Mouse (Mus musculus) liver, embryonic 13.5 days (tissue): ENCODE measurements around the gene Poc1a. TPM values are rescaled to one million over a fixed set of nuclear protein-coding genes. Genes with fewer than 3 reads are reported as not detected.

Experiments used
- ATAC-seq: fragments of 200-750 bp; cut with Nextera tagmentation; 2 replicates; pipeline ENCODE4 v1.8.0; 2017; ENCODE audit warnings: low read depth, mild to moderate bottlenecking, moderate number of reproducible peaks, moderate library complexity
- DNase-seq: peaks from one replicate; pipeline ENCODE4 v3.0.0; 2022
- H3K27ac ChIP-seq: fragments of 300-500 bp; sonication (generic); 2 replicates; pipeline ENCODE4 v1.5.1; 2015; ENCODE audit warnings: moderate library complexity, mild to moderate bottlenecking, inconsistent platforms
- H3K27me3 ChIP-seq: fragments of 300-500 bp; sonication (generic); 2 replicates; pipeline ENCODE4 v1.6.1; 2015; ENCODE audit warnings: mild to moderate bottlenecking, inconsistent platforms
- H3K36me3 ChIP-seq: fragments of 300-500 bp; sonication (generic); 2 replicates; pipeline ENCODE4 v1.6.1; 2015; ENCODE audit warnings: mild to moderate bottlenecking, inconsistent platforms
- H3K4me1 ChIP-seq: fragments of 300-500 bp; sonication (generic); replicated peaks from 2 replicates; pipeline ENCODE4 v1.6.1; 2015; ENCODE audit warnings: inconsistent platforms
- H3K4me2 ChIP-seq: fragments of 300-500 bp; sonication (generic); 2 replicates; pipeline ENCODE4 v1.6.1; 2015; ENCODE audit warnings: inconsistent platforms, mild to moderate bottlenecking, moderate library complexity
- H3K4me3 ChIP-seq: fragments of 300-500 bp; sonication (generic); replicated peaks from 2 replicates; pipeline ENCODE4 v1.5.1; 2015; ENCODE audit warnings: mild to moderate bottlenecking, inconsistent platforms
- H3K9ac ChIP-seq: fragments of 300-500 bp; sonication (generic); 2 replicates; pipeline ENCODE4 v1.6.1; 2015; ENCODE audit warnings: mild to moderate bottlenecking, inconsistent platforms
- H3K9me3 ChIP-seq: fragments of 300-500 bp; sonication (generic); replicated peaks from 2 replicates; pipeline ENCODE4 v1.6.1; 2016; ENCODE audit warnings: inconsistent platforms
- WGBS: fragments of 180-500 bp; shearing (Covaris S2); methylation state at CpG from one replicate; pipeline ENCODE4 v1.1.7; 2015; ENCODE audit not compliant: insufficient replicate concordance; 5-methylcytosine and 5-hydroxymethylcytosine counted together
- polyA plus RNA-seq: library from polyadenylated mRNA; unstranded; fragments of >200 nt; fragmentation: Nextera tagmentation; extraction: Ambion mirVana; gene quantifications from 2 replicates; pipeline ENCODE4 v1.2.1, GENCODE M21; 2015

Poc1a gene
- polyA plus RNA-seq, 1 experiment from 2014 or later = 27.4 TPM

DNA sequence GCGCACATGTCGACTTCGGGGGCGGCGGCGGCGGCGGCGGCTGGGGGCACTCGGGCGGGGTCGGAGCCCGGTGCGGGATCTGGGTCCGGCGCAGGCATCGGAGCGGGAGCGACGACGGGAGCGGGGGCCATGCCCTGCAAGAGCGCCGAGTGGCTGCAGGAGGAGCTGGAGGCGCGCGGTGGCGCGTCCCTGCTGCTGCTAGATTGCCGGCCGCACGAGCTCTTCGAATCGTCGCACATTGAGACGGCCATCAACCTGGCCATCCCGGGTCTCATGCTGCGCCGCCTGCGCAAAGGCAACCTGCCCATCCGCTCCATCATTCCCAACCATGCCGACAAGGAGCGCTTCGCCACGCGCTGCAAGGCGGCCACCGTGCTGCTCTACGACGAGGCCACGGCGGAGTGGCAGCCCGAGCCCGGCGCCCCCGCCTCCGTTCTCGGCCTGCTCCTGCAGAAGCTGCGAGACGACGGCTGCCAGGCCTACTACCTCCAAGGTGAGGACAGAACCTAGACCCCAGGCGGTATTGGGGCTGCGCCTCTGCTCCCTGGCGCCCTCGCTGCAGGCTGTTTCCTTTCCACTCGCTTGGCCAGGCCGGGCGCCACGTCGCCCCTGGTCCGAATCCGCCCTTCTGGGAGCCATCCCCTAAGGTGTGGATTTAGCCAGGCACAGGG lies 88.1 kb downstream of the Poc1a start:
- H3K27ac ChIP-seq = peak overlapping the region; percentile 88
- ATAC-seq = 0 out of 2 replicates have a peak, but pooled peaks have one; percentile 6
- peak overlapping the region; percentile 95 for H3K4me2 ChIP-seq

DNA sequence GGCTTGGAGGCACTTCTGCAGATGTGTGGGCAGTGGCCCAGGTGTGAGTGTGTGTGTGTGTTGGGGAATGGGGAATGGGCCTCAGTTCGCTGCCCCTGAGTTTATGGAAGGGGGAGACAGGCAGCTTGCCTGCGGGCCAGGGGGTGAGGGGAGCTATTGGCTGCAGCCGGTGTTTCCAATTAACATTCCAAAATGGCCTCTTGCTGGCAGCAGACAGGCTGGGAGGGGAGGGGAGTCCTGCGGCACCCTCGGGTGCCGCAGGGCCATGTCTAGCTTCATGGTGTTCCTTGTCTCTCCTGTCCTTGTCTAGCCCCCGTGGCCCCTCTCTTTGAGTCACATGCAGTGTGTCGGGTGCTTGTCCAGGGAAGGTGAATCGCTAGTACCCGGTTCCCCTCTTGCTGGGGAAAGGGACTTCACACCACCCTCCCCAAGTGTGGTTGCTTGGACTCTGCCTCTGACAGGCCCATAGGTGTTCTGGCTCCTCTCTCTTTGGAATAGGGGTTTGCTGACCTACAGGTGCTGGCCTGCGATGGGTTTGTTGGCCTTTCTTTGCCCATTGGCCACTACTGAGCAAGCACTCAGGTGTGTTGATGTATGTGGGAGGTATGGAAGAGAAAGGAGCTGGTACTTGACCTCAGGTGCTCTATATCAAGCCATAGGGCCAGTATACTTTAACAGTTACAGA lies 89.1 kb downstream of the Poc1a start:
- WGBS = 14% methylated on average over 11 of the region's 11 CpGs
- Histone ChIP-seq H3K27ac (no peak overlapping the region), H3K9me3 (no peaks in the 10 kb centered on the region), H3K27me3 (peaks cover 28% of the 10 kb centered on the region), H3K4me1 (peaks cover 68% of the 10 kb centered on the region), H3K36me3 (peaks cover 39% of the 10 kb centered on the region), H3K4me3 (peak overlapping the region; percentile 82), H3K9ac (peak overlapping the region; percentile 89), H3K4me2 (peak overlapping the region; percentile 95)
- no peak for DNase-seq
- ATAC-seq = no peak

More for the DNA sequence above, 88.1 kb downstream of the Poc1a start:
- Histone ChIP-seq H3K9ac (peak overlapping the region; percentile 89), H3K9me3 (no peaks in the 10 kb centered on the region), H3K4me1 (peaks cover 70% of the 10 kb centered on the region), H3K27me3 (peaks cover 29% of the 10 kb centered on the region), H3K4me3 (peak overlapping the region; percentile 82), H3K36me3 (peaks cover 33% of the 10 kb centered on the region)
- DNase-seq = peak; percentile 28
- WGBS = under 1% methylated on average over 72 of the region's 72 CpGs

DNA sequence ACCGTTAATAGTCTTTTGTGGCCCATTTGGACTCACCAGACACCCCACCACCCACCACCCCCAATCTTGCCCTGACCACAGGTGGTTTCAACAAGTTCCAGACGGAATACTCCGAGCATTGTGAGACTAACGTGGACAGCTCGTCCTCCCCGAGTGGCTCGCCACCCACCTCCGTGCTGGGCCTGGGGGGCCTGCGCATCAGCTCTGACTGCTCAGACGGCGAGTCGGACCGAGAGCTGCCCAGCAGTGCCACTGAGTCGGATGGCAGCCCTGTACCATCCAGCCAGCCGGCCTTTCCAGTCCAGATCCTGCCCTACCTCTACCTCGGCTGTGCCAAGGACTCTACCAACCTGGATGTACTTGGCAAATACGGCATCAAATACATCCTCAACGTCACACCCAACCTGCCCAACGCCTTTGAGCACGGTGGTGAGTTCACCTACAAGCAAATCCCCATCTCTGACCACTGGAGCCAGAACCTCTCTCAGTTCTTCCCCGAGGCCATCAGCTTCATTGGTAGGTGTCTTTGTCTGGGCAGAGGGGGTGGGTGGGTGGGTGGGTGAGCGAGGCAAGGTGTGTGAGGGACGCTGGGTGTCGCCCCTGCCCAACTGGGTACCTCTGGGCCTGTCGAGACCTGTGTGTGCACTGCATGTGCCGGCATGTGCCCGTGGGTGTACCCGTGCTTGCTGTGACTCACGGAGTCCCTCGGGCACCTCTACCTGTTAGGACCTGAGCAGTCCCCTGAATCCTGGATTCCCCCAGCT lies 89.9 kb downstream of the Poc1a start:
- H3K9me3 ChIP-seq = no peaks in the 10 kb centered on the region
- H3K27ac ChIP-seq = peak overlapping the region; percentile 63; the same call in 1 of the 2 replicates
- H3K9ac ChIP-seq = no peak overlapping the region
- ATAC-seq (no peak), DNase-seq (no peak)
- peaks cover 39% of the 10 kb centered on the region for H3K36me3 ChIP-seq
- peak overlapping the region; percentile 82 for H3K4me3 ChIP-seq
- H3K27me3 ChIP-seq = peaks cover 25% of the 10 kb centered on the region
- peaks cover 66% of the 10 kb centered on the region for H3K4me1 ChIP-seq
- H3K4me2 ChIP-seq = peak overlapping the region; percentile 95
- 86% methylated on average over 30 of the region's 30 CpGs for WGBS

DNA sequence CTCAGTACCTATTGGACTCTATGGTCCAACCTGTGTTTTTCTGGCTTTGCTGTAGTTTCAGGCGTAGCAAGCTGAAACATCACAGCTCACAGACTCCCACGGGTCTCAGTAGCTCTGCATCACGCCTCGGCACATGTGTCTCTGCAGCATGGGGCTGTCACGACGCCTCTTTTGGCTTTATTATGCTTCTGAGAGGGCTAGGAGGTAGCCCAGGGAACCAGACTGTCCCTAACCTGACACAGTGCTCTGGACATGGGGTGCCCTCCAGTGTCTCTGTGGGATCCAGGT lies 90.5 kb downstream of the Poc1a start:
- no peak for DNase-seq
- Histone ChIP-seq H3K4me2 (peak overlapping the region; percentile 95), H3K4me3 (no peak overlapping the region), H3K4me1 (peaks cover 61% of the 10 kb centered on the region), H3K9me3 (no peaks in the 10 kb centered on the region), H3K36me3 (peaks cover 39% of the 10 kb centered on the region), H3K27me3 (peaks cover 20% of the 10 kb centered on the region), H3K27ac (peak overlapping the region; percentile 63), H3K9ac (no peak overlapping the region)
- WGBS = 58% methylated on average over 6 of the region's 6 CpGs
- ATAC-seq = no peak

- Histone ChIP-seq H3K4me3 (no peak overlapping the region), H3K27me3 (peaks cover 16% of the 10 kb centered on the region), H3K9me3 (no peaks in the 10 kb centered on the region), H3K9ac (peak overlapping the region; percentile 17; the same call in 1 of the 2 replicates), H3K27ac (peak overlapping the region; percentile 63), H3K36me3 (peaks cover 39% of the 10 kb centered on the region), H3K4me2 (peak overlapping the region; percentile 95), H3K4me1 (peaks cover 57% of the 10 kb centered on the region)
- ATAC-seq = no peak
- WGBS = 27% methylated on average over 6 of the region's 6 CpGs
- peak; percentile 15 for DNase-seq
These were observed 90.9 kb downstream of the Poc1a start for GRCm38 (mm10) chr9:106371776-106372175.

GRCm38 (mm10) chr9:106372431-106373412 lies 91.9 kb downstream of the Poc1a start:
- peaks cover 54% of the 10 kb centered on the region for H3K4me1 ChIP-seq
- no peak overlapping the region for H3K4me3 ChIP-seq
- no peaks in the 10 kb centered on the region for H3K9me3 ChIP-seq
- peak overlapping the region; percentile 29; the same call in 1 of the 2 replicates for H3K4me2 ChIP-seq
- H3K36me3 ChIP-seq = peaks cover 47% of the 10 kb centered on the region
- no peak for DNase-seq
- H3K27me3 ChIP-seq = peaks cover 14% of the 10 kb centered on the region
- 72% methylated on average over 11 of the region's 11 CpGs for WGBS
- H3K9ac ChIP-seq = no peak overlapping the region
- ATAC-seq = no peak
- peak overlapping the region; percentile 39 for H3K27ac ChIP-seq

DNA sequence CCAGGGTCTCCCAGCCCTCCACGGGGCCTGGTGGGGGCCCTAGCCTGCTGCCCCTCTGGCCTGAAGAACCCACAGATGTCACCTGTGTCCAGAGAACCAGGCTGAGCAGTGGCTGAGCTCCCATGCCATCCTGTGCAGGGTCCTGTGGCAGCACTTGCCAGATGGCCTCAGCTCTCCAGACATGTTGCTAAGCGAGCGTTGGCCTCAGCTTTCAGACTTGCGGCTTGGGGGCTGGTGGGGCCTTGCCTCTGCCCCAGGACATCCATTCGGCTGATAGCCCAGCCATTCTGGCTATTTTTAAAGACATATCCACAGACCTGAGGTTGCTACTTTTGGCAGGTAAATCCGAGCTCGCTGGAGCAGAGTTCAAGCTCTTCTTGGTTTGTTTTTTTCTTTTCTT lies 93.1 kb downstream of the Poc1a start:
- H3K27ac ChIP-seq = no peak overlapping the region
- no peaks in the 10 kb centered on the region for H3K9me3 ChIP-seq
- ATAC-seq (no peak), DNase-seq (no peak)
- peaks cover 54% of the 10 kb centered on the region for H3K4me1 ChIP-seq
- H3K4me2 ChIP-seq = no peak overlapping the region
- WGBS = 82% methylated on average over 7 of the region's 7 CpGs
- peaks cover 53% of the 10 kb centered on the region for H3K36me3 ChIP-seq
- no peak overlapping the region for H3K4me3 ChIP-seq
- peaks cover 14% of the 10 kb centered on the region for H3K27me3 ChIP-seq
- no peak overlapping the region for H3K9ac ChIP-seq

- Histone ChIP-seq H3K36me3 (peaks cover 38% of the 10 kb centered on the region), H3K9me3 (no peaks in the 10 kb centered on the region), H3K27ac (no peak overlapping the region), H3K4me1 (peaks cover 35% of the 10 kb centered on the region), H3K9ac (no peak overlapping the region), H3K4me3 (no peak overlapping the region), H3K4me2 (no peak overlapping the region), H3K27me3 (no peaks in the 10 kb centered on the region)
- WGBS = 87% methylated on average over 8 of the region's 8 CpGs
- DNase-seq = no peak
- ATAC-seq = no peak
These were observed 96.4 kb downstream of the Poc1a start for GRCm38 (mm10) chr9:106377247-106377646.

- no peak for ATAC-seq
These were observed 97.2 kb downstream of the Poc1a start for GRCm38 (mm10) chr9:106378045-106378444.

DNA sequence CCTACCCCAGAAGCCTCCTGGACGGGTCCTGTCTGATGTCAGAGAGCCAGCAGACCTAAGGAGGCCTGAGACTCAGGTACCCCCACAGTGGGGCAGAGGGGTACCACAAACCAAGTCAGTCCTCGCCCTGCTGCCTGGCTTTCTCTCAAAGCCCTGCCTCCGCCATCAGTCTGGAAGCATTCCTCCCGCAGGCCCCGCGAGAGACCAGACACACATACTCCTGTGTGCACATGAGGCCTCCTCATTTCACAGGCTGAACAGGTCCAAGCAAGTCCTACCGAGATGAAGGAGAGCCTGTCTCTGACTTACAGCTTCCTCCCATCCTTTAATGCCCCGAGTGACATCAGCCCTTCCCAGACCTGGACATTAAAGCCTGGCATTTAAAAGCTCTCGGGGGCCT lies 97.9 kb downstream of the Poc1a start:
- no peaks in the 10 kb centered on the region for H3K27me3 ChIP-seq
- DNase-seq (no peak), ATAC-seq (no peak)
- H3K4me1 ChIP-seq = peaks cover 28% of the 10 kb centered on the region
- no peak overlapping the region for H3K4me2 ChIP-seq
- H3K4me3 ChIP-seq = no peak overlapping the region
- H3K27ac ChIP-seq = no peak overlapping the region
- 71% methylated on average over 9 of the region's 9 CpGs for WGBS
- H3K36me3 ChIP-seq = peaks cover 23% of the 10 kb centered on the region
- H3K9ac ChIP-seq = no peak overlapping the region
- no peaks in the 10 kb centered on the region for H3K9me3 ChIP-seq

More at GRCm38 (mm10) chr9:106378045-106378444, 97.2 kb downstream of the Poc1a start:
- H3K27me3 ChIP-seq = no peaks in the 10 kb centered on the region
- no peak for DNase-seq
- no peak overlapping the region for H3K4me3 ChIP-seq
- H3K9ac ChIP-seq = no peak overlapping the region
- no peak overlapping the region for H3K27ac ChIP-seq
- H3K4me1 ChIP-seq = peaks cover 28% of the 10 kb centered on the region
- peaks cover 30% of the 10 kb centered on the region for H3K36me3 ChIP-seq
- no peaks in the 10 kb centered on the region for H3K9me3 ChIP-seq
- 75% methylated on average over 3 of the region's 3 CpGs for WGBS
- H3K4me2 ChIP-seq = no peak overlapping the region
